Mouse (Mus musculus) MEL (cell line): ENCODE results near the gene Mtrf1l. TPM values are rescaled to one million over a fixed set of nuclear protein-coding genes. Genes with fewer than 3 reads are reported as not detected.
A peak's percentile ranks its signal among the peaks of the same experiment; 100 is the strongest.

ENCODE experiments used
- DNase-seq: peaks from one replicate; pipeline ENCODE4 v3.0.0; 2011; ENCODE audit warnings: low read depth, low spot score
- H3K27ac ChIP-seq: 2 replicates; pipeline ENCODE4 v1.5.1; 2012; ENCODE audit warnings: low read depth, mild to moderate bottlenecking, control low read depth, low read length, moderate library complexity; ENCODE audit not compliant: control insufficient read depth
- H3K27me3 ChIP-seq, 2 experiments: fragments of 150-350 bp in 1 of 2; sonication (generic) in 1 of 2; 2 replicates each; pipeline ENCODE4 v1.6.1; 2012; ENCODE audit warnings: low read length in 2 of 2, mild to moderate bottlenecking in 2 of 2, improper control_type of control experiment in 1 of 2, moderate library complexity in 1 of 2; ENCODE audit not compliant: insufficient read depth in 2 of 2, control insufficient read depth in 1 of 2
- H3K36me3 ChIP-seq, 2 experiments: 2 replicates each; pipeline ENCODE4 v1.6.1; 2012 to 2014; ENCODE audit warnings: low read length in 2 of 2, improper control_type of control experiment in 1 of 2, inconsistent platforms in 1 of 2, mild to moderate bottlenecking in 1 of 2; ENCODE audit not compliant: insufficient read depth in 2 of 2, control insufficient read depth in 1 of 2
- H3K4me1 ChIP-seq, 2 experiments: fragments of 150-350 bp in 1 of 2; sonication (generic) in 1 of 2; 2 replicates each; pipeline ENCODE4 v1.6.1; 2012; ENCODE audit warnings: low read length in 2 of 2, improper control_type of control experiment in 1 of 2, mild to moderate bottlenecking in 1 of 2; ENCODE audit not compliant: insufficient read depth in 2 of 2, control insufficient read depth in 1 of 2
- H3K4me3 ChIP-seq, 2 experiments: fragments of 150-350 bp in 1 of 2; sonication (generic) in 1 of 2; 2 replicates each; pipeline ENCODE4 v1.5.1; 2012; ENCODE audit warnings: low read depth in 2 of 2, low read length in 2 of 2, mild to moderate bottlenecking in 2 of 2, moderate library complexity in 2 of 2, control low read depth in 1 of 2, improper control_type of control experiment in 1 of 2; ENCODE audit not compliant: control insufficient read depth in 1 of 2, insufficient read depth in 1 of 2
- H3K79me2 ChIP-seq: 2 replicates; pipeline ENCODE4 v1.6.1; 2012; ENCODE audit warnings: mild to moderate bottlenecking, low read length, moderate library complexity; ENCODE audit not compliant: control insufficient read depth, poor library complexity, insufficient read depth
- H3K9ac ChIP-seq: 2 replicates; pipeline ENCODE4 v1.6.1; 2012; ENCODE audit warnings: low read depth, mild to moderate bottlenecking, control low read depth, low read length, moderate library complexity; ENCODE audit not compliant: control insufficient read depth, poor library complexity, severe bottlenecking
- H3K9me3 ChIP-seq: fragments of 150-350 bp; sonication (generic); replicated peaks from 2 replicates; pipeline ENCODE4 v1.6.1; 2012; ENCODE audit warnings: mild to moderate bottlenecking, low read length, improper control_type of control experiment, moderate library complexity; ENCODE audit not compliant: insufficient read depth
- BHLHE40 ChIP-seq: IDR thresholded peaks from 2 replicates; pipeline ENCODE4 v1.6.1; 2012; ENCODE audit warnings: low read depth, mild to moderate bottlenecking, inconsistent platforms, low read length, improper control_type of control experiment, borderline replicate concordance
- CHD1 ChIP-seq: IDR thresholded peaks from 2 replicates; pipeline ENCODE4 v1.6.1; 2012; ENCODE audit warnings: low read depth, mild to moderate bottlenecking, inconsistent platforms, low read length, improper control_type of control experiment
- CHD2 ChIP-seq: IDR thresholded peaks from 2 replicates; pipeline ENCODE4 v1.6.1; 2011; ENCODE audit warnings: low read length, improper control_type of control experiment
- E2F4 ChIP-seq: IDR thresholded peaks from 2 replicates; pipeline ENCODE4 v1.6.1; 2011; ENCODE audit warnings: low read depth, low read length, improper control_type of control experiment, borderline replicate concordance
- EP300 ChIP-seq, 2 experiments: IDR thresholded peaks; 2 replicates each; pipeline ENCODE4 v1.6.1; 2011; ENCODE audit warnings: improper control_type of control experiment in 2 of 2, low read length in 2 of 2, low read depth in 1 of 2, mild to moderate bottlenecking in 1 of 2
- ETS1 ChIP-seq: IDR thresholded peaks from 2 replicates; pipeline ENCODE4 v1.6.1; 2012; ENCODE audit warnings: low read depth, mild to moderate bottlenecking, inconsistent platforms, low read length, improper control_type of control experiment, moderate library complexity
- GATA1 ChIP-seq: IDR thresholded peaks from 2 replicates; pipeline ENCODE4 v1.6.1; 2011; ENCODE audit warnings: low read depth, low read length, improper control_type of control experiment
- JUND ChIP-seq: IDR thresholded peaks from 2 replicates; pipeline ENCODE4 v1.6.1; 2011; ENCODE audit warnings: low read depth, mild to moderate bottlenecking, improper control_type of control experiment, low read length
- MAX ChIP-seq: IDR thresholded peaks from 2 replicates; pipeline ENCODE4 v1.6.1; 2011; ENCODE audit warnings: low read length, improper control_type of control experiment
- MXI1 ChIP-seq: IDR thresholded peaks from 2 replicates; pipeline ENCODE4 v1.6.1; 2011; ENCODE audit warnings: mild to moderate bottlenecking, low read depth, low read length, improper control_type of control experiment
- MYC ChIP-seq: IDR thresholded peaks from 2 replicates; pipeline ENCODE4 v1.6.1; 2011; ENCODE audit warnings: low read depth, mild to moderate bottlenecking, low read length, improper control_type of control experiment, moderate library complexity
- NELFE ChIP-seq: IDR thresholded peaks from 2 replicates; pipeline ENCODE4 v1.6.1; 2011; ENCODE audit warnings: low read depth, low read length, improper control_type of control experiment
- POLR2A ChIP-seq, 2 experiments: IDR thresholded peaks; 2 replicates each; pipeline ENCODE4 v1.6.1; 2011 to 2012; ENCODE audit warnings: low read length in 2 of 2, mild to moderate bottlenecking in 2 of 2, control low read depth in 1 of 2, improper control_type of control experiment in 1 of 2, low read depth in 1 of 2, moderate library complexity in 1 of 2; ENCODE audit not compliant: control insufficient read depth in 1 of 2, insufficient read depth in 1 of 2, poor library complexity in 1 of 2
- POLR2AphosphoS2 ChIP-seq: IDR thresholded peaks from 2 replicates; pipeline ENCODE4 v1.6.1; 2011; ENCODE audit warnings: low read length, improper control_type of control experiment
- POLR2AphosphoS5 ChIP-seq: IDR thresholded peaks from 2 replicates; pipeline ENCODE4 v1.6.1; 2012; ENCODE audit warnings: low read depth, borderline replicate concordance, mild to moderate bottlenecking, inconsistent platforms, low read length, moderate library complexity, mixed read lengths
- SIN3A ChIP-seq: IDR thresholded peaks from 2 replicates; pipeline ENCODE4 v1.6.1; 2012; ENCODE audit warnings: low read length, improper control_type of control experiment, inconsistent platforms
- TBP ChIP-seq: IDR thresholded peaks from 2 replicates; pipeline ENCODE4 v1.8.0; 2011; ENCODE audit warnings: low read depth, low read length, improper control_type of control experiment
- USF1 ChIP-seq: IDR thresholded peaks from 2 replicates; pipeline ENCODE4 v1.6.1; 2014; ENCODE audit warnings: low read depth, mild to moderate bottlenecking, inconsistent platforms, low read length, improper control_type of control experiment, moderate library complexity
- ZMIZ1 ChIP-seq: IDR thresholded peaks from 2 replicates; pipeline ENCODE4 v1.6.1; 2012; ENCODE audit warnings: low read depth, mild to moderate bottlenecking, inconsistent platforms, low read length, improper control_type of control experiment, moderate library complexity
- polyA plus RNA-seq, 2 experiments: library from polyadenylated mRNA; stranded (reverse) in 1 of 2; unstranded in 1 of 2; fragments of >175 nt in 1 of 2; fragments of >200 nt in 1 of 2; gene quantifications; 2 replicates each; pipeline versions ENCODE4 v1.2.1 to v1.2.4; 2012; ENCODE audit warnings: low replicate concordance in 2 of 2, low read depth in 1 of 2; ENCODE audit not compliant: insufficient read length in 2 of 2, insufficient read depth in 1 of 2, missing spikeins in 1 of 2
- total RNA-seq: library from RNA; depleted of rRNA; stranded (reverse); fragments of 300-350 nt; gene quantifications from 2 replicates; pipeline ENCODE4 v1.2.3, GENCODE M21; 2012

Mtrf1l gene
- total and polyA plus RNA-seq, 3 experiments = 4.6 to 5.6 TPM; not detected in 1

DNA sequence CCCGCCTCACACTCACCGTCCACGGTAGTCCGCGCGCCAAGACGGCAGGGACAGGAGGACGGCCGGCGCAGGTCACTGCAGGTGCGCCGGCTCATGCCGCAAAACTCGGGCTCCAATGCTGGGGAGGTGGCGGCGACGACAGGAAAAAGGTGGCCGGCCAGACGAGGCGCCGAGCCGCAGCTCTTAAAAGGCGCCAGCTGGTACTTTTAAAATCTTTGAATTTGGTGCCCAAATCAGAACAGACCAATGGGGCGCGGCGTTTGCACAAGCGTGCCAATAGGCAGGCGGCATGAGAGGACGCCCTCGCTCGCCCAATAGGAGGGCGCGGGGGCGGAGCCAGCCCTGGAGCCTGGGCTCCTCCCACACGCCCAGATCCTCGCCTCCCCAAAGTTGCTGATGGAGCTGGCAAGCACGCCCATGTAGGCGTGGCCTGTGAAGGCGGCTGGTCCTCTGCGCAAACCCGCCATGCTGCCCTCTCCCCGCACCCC is 18.4 kb downstream of the Mtrf1l start, which contains the start of gene Fbxo5:
Gene Fbxo5, minus strand, starts transcription at position 358 of the 488 bp plus-strand sequence.
- Histone ChIP-seq H3K79me2 (peaks cover 39% of the 10 kb centered on the region), H3K4me1 (peaks cover 0 to 17% of the 10 kb centered on the region in 2 experiments; a peak in 2 of 4 replicates), H3K9me3 (no peaks in the 10 kb centered on the region), H3K27me3 (no peaks in the 10 kb centered on the region), H3K27ac (peak within 1 kb of the TSS; percentile 93), H3K4me3 (peak within 1 kb of the TSS; percentile 60 to 89), H3K9ac (peak within 1 kb of the TSS; percentile 96), H3K36me3 (peaks cover 13 to 40% of the 10 kb centered on the region in 2 experiments)
- TF ChIP-seq POLR2A (IDR thresholded peaks at IDR 0.05; ENCODE audit: control insufficient read depth in 1 of 2, insufficient read depth in 1 of 2, low read depth in 1 of 2, low read length in 2 of 2, poor library complexity in 1 of 2) = peak; percentile 78 to 79
- TF ChIP-seq EP300 (IDR thresholded peaks at IDR 0.05; ENCODE audit: low read depth in 1 of 2, low read length in 2 of 2) = no peak
- TF ChIP-seq SIN3A = peak; percentile 90
- TF ChIP-seq ZMIZ1 = peak; percentile 62
- TF ChIP-seq MYC = peak; percentile 36; the same call in 1 of the 2 replicates
- peak; percentile 62 for TF ChIP-seq NELFE
- TF ChIP-seq ETS1 = 0 out of 2 replicates have a peak, but pooled peaks have one; percentile 29
- no peak for TF ChIP-seq GATA1
- peak; percentile 73 for TF ChIP-seq E2F4
- TF ChIP-seq USF1 = no peak
- peak; percentile 88 for TF ChIP-seq TBP
- DNase-seq = peak; percentile 98

- Histone ChIP-seq H3K79me2 (peaks cover 39% of the 10 kb centered on the region), H3K27me3 (no peaks in the 10 kb centered on the region), H3K9ac (peak overlapping the region; percentile 96), H3K4me3 (peak overlapping the region; percentile 50 to 89), H3K27ac (peak overlapping the region; percentile 93), H3K9me3 (no peaks in the 10 kb centered on the region), H3K4me1 (peaks cover 0 to 17% of the 10 kb centered on the region in 2 experiments; a peak in 2 of 4 replicates), H3K36me3 (peaks cover 19 to 42% of the 10 kb centered on the region in 2 experiments)
- TF ChIP-seq GATA1 = peak; percentile 65
- peak; percentile 67 for TF ChIP-seq MXI1
- peak; percentile 64; the same call in 1 of the 2 replicates for TF ChIP-seq BHLHE40
- no peak for TF ChIP-seq CHD1
- TF ChIP-seq MAX = peak; percentile 76
- no peak for TF ChIP-seq POLR2AphosphoS2
- TF ChIP-seq POLR2AphosphoS5 = peak; percentile 68; the same call in 1 of the 2 replicates
- peak; percentile 95; the same call in 1 of the 2 replicates for TF ChIP-seq E2F4
- peak; percentile 29; the same call in 1 of the 2 replicates for TF ChIP-seq SIN3A
- TF ChIP-seq JUND = no peak
- TF ChIP-seq EP300 (IDR thresholded peaks at IDR 0.05; ENCODE audit: low read depth in 1 of 2, low read length in 2 of 2) = peak in 1 of 2 experiments; percentile 18; a peak in 1 of 4 replicates
- no peak for TF ChIP-seq CHD2
- DNase-seq = peak; percentile 79
These were observed 19.0 kb downstream of the Mtrf1l start for GRCm38 (mm10) chr10:5804691-5805156.
